ENCODE assay signal across 8 mouse cellular contexts in the genomic region with DNA sequence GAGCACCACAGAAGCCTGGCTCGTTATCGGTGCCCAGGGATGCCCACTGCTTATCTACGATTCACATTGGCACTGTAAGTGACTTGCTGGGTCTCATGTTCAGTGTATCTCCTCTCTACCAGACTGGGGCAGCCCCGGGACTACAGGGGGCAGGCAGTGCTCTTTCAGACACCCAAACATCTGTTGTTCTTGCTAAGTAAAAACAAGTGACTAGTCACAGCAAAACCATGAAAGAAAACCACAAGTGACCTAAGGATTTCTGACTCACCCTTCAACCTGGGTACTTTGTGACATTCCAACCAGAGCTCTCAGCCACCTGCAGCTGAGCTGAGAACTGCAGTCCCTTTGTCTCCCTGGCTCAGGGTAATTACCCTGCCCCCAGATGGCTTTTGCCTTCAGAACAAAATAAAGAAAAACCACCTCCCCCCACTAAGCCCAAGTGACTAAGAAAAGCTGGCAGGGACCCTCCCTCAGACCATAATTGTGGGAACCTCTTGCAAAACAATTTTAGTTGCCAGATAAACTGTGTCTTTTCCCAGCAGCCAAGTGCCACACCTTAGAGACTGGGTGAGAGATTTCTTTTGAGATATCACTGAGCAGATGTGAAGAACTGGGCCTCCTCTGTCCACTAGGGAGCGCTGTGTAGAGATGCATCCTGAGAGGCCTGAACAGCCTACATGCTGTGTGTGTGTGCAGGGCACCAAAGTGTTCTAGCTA. TPM values are rescaled to one million over a fixed set of nuclear protein-coding genes. Genes with fewer than 3 reads are reported as not detected.
DNase-seq lines count a peak whose midpoint lies in the region; ATAC-seq and TF ChIP-seq lines count a peak whose summit lies in the region.

No protein-coding gene starts in this region.

- H3K9ac ChIP-seq in intestine, postnatal 0 days (ENCODE audit: low read depth, low read length): no peak overlapping the region

- H3K4me1 ChIP-seq in intestine, postnatal 0 days (replicated peaks; ENCODE audit: control insufficient read depth, insufficient read depth, low read length): no peaks in the 10 kb centered on the region

- ATAC-seq in cerebellum, adult (ENCODE audit: insufficient number of reproducible peaks, low FRiP score, low TSS enrichment): no peak
- 0 out of 2 replicates have a peak, but pooled peaks have one; percentile 31 for ATAC-seq in intestine, postnatal 0 days
- peak; percentile 98 for ATAC-seq in megakaryocyte-erythroid progenitor cell, adult 5-6 weeks (replicated peaks; ENCODE audit: low FRiP score, low TSS enrichment, poor library complexity, severe bottlenecking)

- H3K27me3 ChIP-seq in intestine, postnatal 0 days (replicated peaks; ENCODE audit: control insufficient read depth, insufficient read depth, low read length): no peaks in the 10 kb centered on the region

- H3K36me3 ChIP-seq in intestine, postnatal 0 days (ENCODE audit: control insufficient read depth, insufficient read depth): no peaks in the 10 kb centered on the region

- H3K9me3 ChIP-seq in intestine, postnatal 0 days (ENCODE audit: control insufficient read depth): no peaks in the 10 kb centered on the region

- peak; percentile 76 for TF ChIP-seq CTCF in intestine, postnatal 0 days (IDR thresholded peaks at IDR 0.05; ENCODE audit: low read depth)

- no peak overlapping the region for H3K4me2 ChIP-seq in intestine, postnatal 0 days (replicated peaks; ENCODE audit: low read depth)

- WGBS in intestine, postnatal 0 days: 56% methylated on average over 5 of the region's 5 CpGs

- H3K4me3 ChIP-seq in intestine, postnatal 0 days (ENCODE audit: low read depth, low read length): no peak overlapping the region

- peak; percentile 35 to 58 for DNase-seq in cerebellum, postnatal 14 days
- peak; percentile 11 for DNase-seq in ovary, adult 18-20 months (ENCODE audit: low spot score)
- no peak for DNase-seq in ovary, postnatal 10 days (ENCODE audit: low spot score)
- DNase-seq in embryo, embryonic 11 days: peak; percentile 66
- peak; percentile 64 to 81 for DNase-seq in thymus, postnatal 10 days (ENCODE audit: low spot score in 2 of 2)

- no peak overlapping the region for H3K27ac ChIP-seq in intestine, postnatal 0 days (ENCODE audit: low read depth, low read length)

RNA-seq across cellular contexts. Expression of a gene that starts 46.4 kb away (rescaled TPM):
- not detected in 2 replicates for polyA plus RNA-seq in intestine, postnatal 0 days (2015; fragmentation: Nextera tagmentation; extraction: Ambion mirVana)
- not detected in 2 replicates for total RNA-seq in megakaryocyte-erythroid progenitor cell, adult 5-6 weeks (2014; fragmentation: Nextera tagmentation)
- not detected in 2 replicates for total RNA-seq in megakaryocyte-erythroid progenitor cell, adult 5-6 weeks (2017)
